Mouse (Mus musculus) cerebellum, adult 2 months (tissue): ENCODE data around the gene Lmx1b. TPM values are rescaled to one million over a fixed set of nuclear protein-coding genes. Genes with fewer than 3 reads are reported as not detected.

Source experiments
- DNase-seq, 2 experiments: peaks; one replicate each; pipeline ENCODE4 v3.0.0; 2021
- H3K27ac ChIP-seq: fragments of 200-500 bp; 2 replicates; pipeline ENCODE4 v1.5.1; 2012; ENCODE audit warnings: low read length, control low read depth, inconsistent platforms; ENCODE audit not compliant: insufficient read depth
- H3K27me3 ChIP-seq: fragments of 200-500 bp; 2 replicates; pipeline ENCODE4 v1.6.1; 2012; ENCODE audit warnings: inconsistent platforms, mild to moderate bottlenecking, low read length, moderate library complexity; ENCODE audit not compliant: control insufficient read depth, insufficient read depth
- H3K4me1 ChIP-seq: fragments of 200-500 bp; 2 replicates; pipeline ENCODE4 v1.6.1; 2011; ENCODE audit warnings: low read length; ENCODE audit not compliant: control insufficient read depth, insufficient read depth
- H3K4me3 ChIP-seq: fragments of 200-500 bp; replicated peaks from 2 replicates; pipeline ENCODE3; 2011; ENCODE audit warnings: mild to moderate bottlenecking, low read depth, low read length, control low read depth; ENCODE audit not compliant: insufficient read depth
- CTCF ChIP-seq: fragments of 200-500 bp; IDR thresholded peaks from 2 replicates; pipeline ENCODE4 v1.5.1; 2011; ENCODE audit warnings: low read depth, mild to moderate bottlenecking, control low read depth, low read length, moderate library complexity, borderline replicate concordance; ENCODE audit not compliant: insufficient read depth
- POLR2A ChIP-seq: fragments of 200-500 bp; IDR thresholded peaks from 2 replicates; pipeline ENCODE4 v1.6.1; 2011; ENCODE audit warnings: low read length, control low read depth, borderline replicate concordance; ENCODE audit not compliant: insufficient read depth
- WGBS: fragments of 180-500 bp; shearing (Covaris S2); methylation state at CpG from one replicate; pipeline ENCODE4 v1.1.7; 2018; 5-methylcytosine and 5-hydroxymethylcytosine counted together
- polyA plus RNA-seq: library from polyadenylated mRNA; depleted of rRNA; stranded (reverse); fragments of >200 nt; gene quantifications from 2 replicates; pipeline ENCODE4 v1.2.3, GENCODE M21; 2012

Gene Lmx1b
- polyA plus RNA-seq, 1 experiment = 0.84 TPM

GRCm38 (mm10) chr2:33652517-33653198 is 12.3 kb upstream of the Lmx1b start:
- WGBS = 84% methylated on average over 22 of the region's 22 CpGs
- no peak overlapping the region for H3K4me3 ChIP-seq
- H3K27ac ChIP-seq = no peak overlapping the region
- no peaks in the 10 kb centered on the region for H3K4me1 ChIP-seq
- DNase-seq = no peak
- H3K27me3 ChIP-seq = no peaks in the 10 kb centered on the region; the same call in 1 of the 2 replicates
- TF ChIP-seq POLR2A = no peak
- TF ChIP-seq CTCF = no peak

GRCm38 (mm10) chr2:33649371-33649770 is 9.1 kb upstream of the Lmx1b start:
- no peak overlapping the region for H3K27ac ChIP-seq
- no peak for DNase-seq
- no peaks in the 10 kb centered on the region; the same call in 1 of the 2 replicates for H3K27me3 ChIP-seq
- no peaks in the 10 kb centered on the region for H3K4me1 ChIP-seq
- TF ChIP-seq POLR2A = no peak
- no peak for TF ChIP-seq CTCF
- no peak overlapping the region for H3K4me3 ChIP-seq
- 11% methylated on average over 3 of the region's 3 CpGs for WGBS

- no peak overlapping the region for H3K4me3 ChIP-seq
- no peak for DNase-seq
- H3K27ac ChIP-seq = no peak overlapping the region
- H3K4me1 ChIP-seq = no peaks in the 10 kb centered on the region
- H3K27me3 ChIP-seq = no peaks in the 10 kb centered on the region; the same call in 1 of the 2 replicates
- 60% methylated on average over 4 of the region's 4 CpGs for WGBS
- TF ChIP-seq CTCF (no peak), POLR2A (no peak)
Measured at GRCm38 (mm10) chr2:33648894-33649293, 8.6 kb upstream of the Lmx1b start.

- 10% methylated on average over 3 of the region's 3 CpGs for WGBS
- no peak overlapping the region for H3K4me3 ChIP-seq
- H3K27ac ChIP-seq = no peak overlapping the region
- H3K27me3 ChIP-seq = peaks cover 3% of the 10 kb centered on the region; the same call in 1 of the 2 replicates
- no peak for DNase-seq
- no peak for TF ChIP-seq CTCF
- TF ChIP-seq POLR2A = no peak
- no peaks in the 10 kb centered on the region for H3K4me1 ChIP-seq
Measured at GRCm38 (mm10) chr2:33646283-33646550, 5.9 kb upstream of the Lmx1b start.

GRCm38 (mm10) chr2:33645538-33646282 is 5.4 kb upstream of the Lmx1b start:
- H3K4me1 ChIP-seq = no peaks in the 10 kb centered on the region
- H3K27me3 ChIP-seq = peaks cover 8% of the 10 kb centered on the region; the same call in 1 of the 2 replicates
- WGBS = 15% methylated on average over 15 of the region's 15 CpGs
- TF ChIP-seq CTCF = no peak
- no peak for DNase-seq
- H3K4me3 ChIP-seq = no peak overlapping the region
- H3K27ac ChIP-seq = no peak overlapping the region

- Histone ChIP-seq H3K4me3 (no peak overlapping the region), H3K4me1 (no peaks in the 10 kb centered on the region), H3K27ac (no peak overlapping the region), H3K27me3 (peaks cover 18% of the 10 kb centered on the region; the same call in 1 of the 2 replicates)
- no peak for TF ChIP-seq POLR2A
- TF ChIP-seq CTCF = no peak
- no peak for DNase-seq
- 31% methylated on average over 50 of the region's 50 CpGs for WGBS
Measured at GRCm38 (mm10) chr2:33643721-33644713, 3.7 kb upstream of the Lmx1b start.

- Histone ChIP-seq H3K4me3 (no peak overlapping the region), H3K27me3 (peaks cover 18% of the 10 kb centered on the region; the same call in 1 of the 2 replicates), H3K27ac (no peak overlapping the region), H3K4me1 (no peaks in the 10 kb centered on the region)
- TF ChIP-seq POLR2A = no peak
- TF ChIP-seq CTCF = peak; percentile 83
- 6% methylated on average over 42 of the region's 42 CpGs for WGBS
- peak; percentile 74 to 79 for DNase-seq
Measured at GRCm38 (mm10) chr2:33642650-33643458, 2.5 kb upstream of the Lmx1b start.
